Mouse (Mus musculus): ENCODE measurements around the gene Poll.

DNA sequence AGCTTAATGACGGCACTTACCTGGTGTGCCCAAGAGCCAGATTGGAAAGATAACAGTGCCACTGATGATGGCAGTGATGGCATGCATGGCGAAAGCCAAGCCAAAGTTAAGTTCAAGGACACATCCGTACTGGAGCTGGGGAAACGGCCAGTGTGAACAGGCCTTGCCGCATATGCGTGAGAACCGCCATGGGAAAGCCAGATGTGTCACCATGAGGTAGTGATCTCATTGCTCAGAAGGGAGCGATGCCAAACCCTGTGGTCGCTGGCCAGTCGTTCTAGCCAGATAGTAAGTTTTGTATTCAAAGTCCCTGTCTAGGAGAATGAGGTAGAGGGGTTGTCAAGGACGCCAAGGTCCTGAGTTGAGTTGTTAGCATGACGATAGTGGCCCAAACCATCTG lies 44.1 kb downstream of the Poll start:
- TF ChIP-seq CTCF (IDR thresholded peaks at IDR 0.05; ENCODE audit: borderline replicate concordance, insufficient read depth, low read length) = no peak
- no peak for TF ChIP-seq POLR2A (IDR thresholded peaks at IDR 0.05; ENCODE audit: low read depth, low read length)

All from embryonic fibroblast, embryonic 13.5 days (primary cell).